Mouse (Mus musculus) myocyte (in vitro differentiated cells): ENCODE results near the gene Grm8.

Experiments used
- TCF12 ChIP-seq: IDR thresholded peaks from one replicate; pipeline ENCODE4 v1.6.1; 2011; ENCODE audit warnings: mild to moderate bottlenecking, control low read depth; ENCODE audit not compliant: poor library complexity, insufficient read depth, severe bottlenecking
- USF1 ChIP-seq: IDR thresholded peaks from one replicate; pipeline ENCODE4 v1.6.1; 2011; ENCODE audit warnings: low read depth, mild to moderate bottlenecking, control low read depth, moderate library complexity

GRCm38 (mm10) chr6:27460998-27461397 lies 674.0 kb downstream of the Grm8 start:
- TF ChIP-seq USF1 = no peak
- TF ChIP-seq TCF12 = no peak
